Mouse (Mus musculus) brain, adult 10 weeks (tissue): Measurements from ENCODE around the gene Tagln3. TPM values are rescaled to one million over a fixed set of nuclear protein-coding genes. Genes with fewer than 3 reads are reported as not detected.

Experiments
- polyA plus RNA-seq: library from polyadenylated mRNA; stranded (reverse); fragments of 350-450 nt; fragmentation: Illumina TruSeq; extraction: RNeasy Lipid Tissue Mini Kit (QIAGEN cat#74804); gene quantifications from one replicate; pipeline ENCODE4 v1.2.3, GENCODE M21; 2015; ENCODE audit warnings: low read depth, low replicate concordance

Gene Tagln3
- polyA plus RNA-seq, result 426 TPM

GRCm38 (mm10) chr16:45724061-45724741 lies at the start of gene Tagln3:
Gene Tagln3 (minus strand): TSS chr16:45724608.

DNA sequence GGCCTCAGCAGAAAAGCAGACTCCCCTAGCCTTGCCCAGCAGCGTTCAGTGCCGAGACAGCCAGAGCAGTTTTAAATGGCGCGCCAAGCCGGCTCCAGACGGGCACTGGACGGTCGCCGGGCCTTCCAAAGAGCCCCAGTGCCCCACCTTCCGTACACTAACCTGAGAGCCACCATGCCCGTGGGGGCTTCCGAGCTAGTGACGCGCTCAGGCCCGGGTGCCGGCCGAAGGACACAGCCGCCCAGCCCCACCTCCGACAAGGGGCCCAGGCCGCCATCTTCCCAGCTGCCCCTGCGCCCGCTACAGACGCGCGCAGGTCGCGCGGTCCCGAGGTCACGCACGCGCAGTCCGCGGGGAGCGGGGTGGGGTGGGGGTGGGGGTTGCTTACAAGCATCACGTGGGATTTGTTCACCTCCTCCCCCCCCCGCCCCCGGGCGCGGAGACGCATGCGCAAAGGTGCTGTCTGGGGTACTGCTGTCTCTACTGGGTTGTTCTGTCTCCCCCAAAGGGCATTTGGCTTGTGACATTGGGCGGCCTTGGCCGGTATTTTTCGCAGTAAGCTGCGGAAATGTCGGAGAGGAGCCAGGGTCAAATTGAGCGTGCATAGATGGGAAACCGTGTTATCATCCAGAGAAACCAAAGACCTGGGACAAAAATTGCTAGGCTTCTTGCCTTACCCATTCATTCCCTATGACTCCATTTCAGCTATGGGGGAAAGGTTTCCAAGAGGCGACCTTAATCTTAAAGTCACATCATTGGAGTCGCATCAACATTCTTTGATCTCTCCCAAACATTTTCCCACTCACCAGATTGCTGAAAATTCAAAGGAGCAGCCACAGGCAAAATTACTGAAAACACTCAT lies 18.4 kb upstream of the Tagln3 start, which contains the start of gene Abhd10:
TSS of gene Abhd10 (minus strand) at position 341 of the 862 bp plus-strand sequence.

GRCm38 (mm10) chr16:45693558-45693957 lies 30.9 kb downstream of the Tagln3 start, which contains the start of gene Tmprss7:
Gene Tmprss7 (minus strand): TSS chr16:45693658.

Other genes with a start within 250 kb of the Tagln3 start
- gene Gm609, start 231.6 kb downstream of the Tagln3 start, polyA plus RNA-seq, result 0.16 TPM
- not detected for gene Gm17783, start 192.6 kb downstream of the Tagln3 start, polyA plus RNA-seq
- gene Slc9c1, start 189.3 kb downstream of the Tagln3 start, polyA plus RNA-seq, result not detected
- not detected for gene Gcsam, start 114.2 kb downstream of the Tagln3 start, polyA plus RNA-seq
- 0.48 TPM for gene BC016579, start 70.5 kb downstream of the Tagln3 start, polyA plus RNA-seq
- gene Tmprss7, start 30.9 kb downstream of the Tagln3 start, polyA plus RNA-seq, result 1.9 TPM
- gene Abhd10, start 18.3 kb upstream of the Tagln3 start, polyA plus RNA-seq, result 23.6 TPM
- gene Phldb2, start 229.0 kb upstream of the Tagln3 start, polyA plus RNA-seq, result 3.6 TPM